Mouse (Mus musculus) effector memory CD4-positive, alpha-beta T cell, adult 5 months (primary cell): ENCODE data around the gene Galnt6. TPM values are rescaled to one million over a fixed set of nuclear protein-coding genes. Genes with fewer than 3 reads are reported as not detected.

Experiments used
- polyA plus RNA-seq: library from polyadenylated mRNA; unstranded; fragments of 100-300 nt; shearing (Covaris generic); gene quantifications from one replicate; pipeline ENCODE4 v1.2.1, GENCODE M21; 2017

The Galnt6 gene
- polyA plus RNA-seq = 163 TPM

DNA sequence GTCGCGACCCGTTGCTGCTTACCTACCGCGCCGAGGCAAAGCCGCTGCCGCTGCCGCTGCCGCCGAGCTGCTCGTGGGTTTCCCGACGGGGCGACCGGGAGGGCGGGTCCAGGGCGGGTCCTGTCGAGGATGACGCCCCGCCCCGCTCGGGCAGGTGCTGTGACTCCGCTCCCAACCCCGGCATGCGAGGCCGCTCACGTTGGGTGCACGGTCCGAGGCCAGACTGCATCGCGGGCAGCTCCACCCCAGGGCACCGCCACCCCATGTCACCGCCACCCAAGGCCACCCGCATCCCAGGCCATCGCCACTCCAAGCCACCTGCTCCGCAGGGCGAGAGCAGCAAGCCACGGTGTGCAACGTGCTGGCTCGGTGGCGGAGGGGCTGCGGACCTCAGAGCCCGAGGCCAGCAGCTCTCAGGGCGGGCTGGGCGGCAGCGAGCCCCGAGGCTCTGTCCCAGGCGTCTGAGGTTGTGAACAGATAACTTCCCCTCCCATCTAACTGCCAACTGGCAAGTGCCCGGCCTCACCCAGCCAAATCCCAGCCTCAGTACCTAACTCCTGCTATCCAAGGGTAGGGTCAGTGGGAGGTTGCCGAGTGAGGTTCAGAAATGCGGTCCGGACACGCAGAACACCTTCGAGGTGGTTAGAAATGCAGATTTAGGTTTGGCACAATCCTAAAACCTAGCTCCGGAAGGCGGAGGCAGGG lies at the start of gene Galnt6:
TSS of gene Galnt6 (minus strand) at position 96 of the 705 bp plus-strand sequence.

DNA sequence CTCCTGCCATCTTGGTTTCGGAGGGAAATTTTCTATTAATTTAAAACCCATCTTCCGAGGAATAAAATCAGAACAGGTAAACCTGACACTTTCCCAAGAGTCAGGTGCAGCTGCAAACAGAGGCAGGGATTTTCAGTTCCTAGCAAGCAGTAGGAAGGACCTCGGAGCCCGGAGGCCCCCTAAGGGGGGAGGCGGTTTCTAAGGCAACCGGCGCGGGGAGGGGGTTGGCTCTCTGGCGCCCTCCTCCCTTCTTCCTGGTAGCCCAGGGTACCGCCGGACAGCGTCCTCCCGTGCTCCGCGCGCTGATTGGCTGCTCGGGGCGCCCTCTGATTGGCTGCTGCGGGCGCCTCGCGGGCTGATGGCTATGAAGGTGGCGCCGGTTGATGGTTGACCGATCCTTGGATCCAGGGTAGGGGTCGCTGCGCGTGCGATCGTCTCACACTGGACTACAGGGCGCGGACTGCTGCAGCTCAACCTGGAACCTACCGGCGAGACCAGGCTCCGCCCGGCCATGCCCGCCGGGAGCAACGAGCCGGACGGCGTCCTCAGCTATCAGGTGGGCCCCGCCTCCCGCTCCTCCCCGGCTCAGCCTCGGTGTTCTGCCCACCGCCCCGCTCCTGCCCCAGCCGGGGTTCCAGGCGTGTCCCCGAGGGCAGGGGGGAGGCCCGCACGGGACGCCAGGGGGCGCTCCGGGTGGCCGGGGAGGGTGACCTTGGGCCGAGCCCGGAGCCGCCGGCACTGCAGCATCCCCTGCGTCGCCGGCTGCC lies 32.4 kb upstream of the Galnt6 start, which contains the start of gene Slc4a8:
TSS of gene Slc4a8 (plus strand) at position 329 of the 767 bp plus-strand sequence.

DNA sequence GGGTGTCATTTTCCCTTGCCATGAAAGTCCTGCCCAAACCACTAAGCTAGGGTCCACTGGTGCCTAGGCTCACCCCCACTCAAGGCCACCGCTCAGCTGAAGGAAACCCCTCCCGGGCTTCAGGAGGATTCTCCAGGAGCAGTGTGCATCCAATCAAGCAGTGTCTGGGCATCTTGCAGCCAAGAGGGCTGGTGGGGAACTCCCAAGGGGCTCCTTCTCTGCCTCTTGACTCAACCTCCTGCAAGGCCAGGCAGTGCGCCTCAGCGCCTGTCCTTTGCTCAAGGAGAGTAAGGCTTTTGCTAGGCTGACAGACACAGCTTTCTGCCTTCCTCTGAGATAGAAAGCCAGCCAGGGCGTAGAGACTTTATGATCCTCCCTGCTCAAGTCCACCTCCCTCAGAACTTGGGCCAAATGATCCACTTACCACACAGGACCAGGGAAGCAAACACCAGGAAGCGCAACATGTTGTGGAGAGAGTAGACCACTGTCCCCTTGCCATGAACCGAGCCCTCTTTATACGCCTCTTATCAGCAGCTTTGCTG lies 41.7 kb downstream of the Galnt6 start, which contains the start of gene Cela1:
TSS of gene Cela1 (minus strand) at position 492 of the 542 bp plus-strand sequence.

DNA sequence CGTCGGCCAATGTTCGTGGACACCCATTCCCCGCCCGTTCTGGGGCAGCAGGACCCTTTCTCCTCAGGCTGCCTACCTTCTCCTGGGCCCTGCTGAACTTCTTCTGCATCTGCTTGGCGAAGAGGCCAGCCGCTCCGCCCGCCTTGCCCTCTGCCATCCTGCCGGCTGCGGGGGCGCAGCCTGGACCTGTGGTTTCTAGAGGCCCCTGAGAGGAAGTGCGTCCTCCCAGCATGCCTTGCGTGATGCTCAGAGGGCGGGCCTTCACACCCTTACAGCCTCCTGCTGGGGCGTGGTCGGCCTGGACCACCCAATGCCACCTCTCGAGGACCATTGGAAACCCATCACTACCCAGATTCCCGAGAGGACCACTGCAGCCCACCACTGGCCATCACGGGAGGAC lies 59.8 kb downstream of the Galnt6 start, which contains the start of gene Bin2:
TSS of gene Bin2 (minus strand) at position 217 of the 400 bp plus-strand sequence.

Other genes starting within 250 kb of the Galnt6 start
- gene Csrnp2, start 233.9 kb downstream of the Galnt6 start, polyA plus RNA-seq = 8.8 TPM
- 6.4 TPM for gene Tfcp2, start 177.4 kb downstream of the Galnt6 start, polyA plus RNA-seq
- gene Pou6f1, start 129.4 kb downstream of the Galnt6 start, polyA plus RNA-seq = 179 TPM
- gene Dazap2, start 114.0 kb downstream of the Galnt6 start, polyA plus RNA-seq = 714 TPM
- not detected for gene Smagp, start 92.4 kb downstream of the Galnt6 start, polyA plus RNA-seq
- gene Bin2, start 59.8 kb downstream of the Galnt6 start, polyA plus RNA-seq = 705 TPM
- 9.6 TPM for gene Cela1, start 41.5 kb downstream of the Galnt6 start, polyA plus RNA-seq
- gene Slc4a8, start 32.4 kb upstream of the Galnt6 start, polyA plus RNA-seq = 11.0 TPM
- 0.67 TPM for gene Scn8a, start 140.5 kb upstream of the Galnt6 start, polyA plus RNA-seq